Mouse (Mus musculus) testis, postnatal 14 days (tissue): ENCODE measurements around the gene Cdc6.
"Not testable (repeated sequence)": the region's sequence is repeated elsewhere in the genome, so short reads cannot be mapped to it uniquely, and the experiment has no call there.

ENCODE experiments used
- DNase-seq: peaks from one replicate; pipeline ENCODE4 v3.0.0; 2021; ENCODE audit warnings: low spot score

Gene Cdc6

GRCm38 (mm10) chr11:98931513-98932292 is 24.1 kb downstream of the Cdc6 start:
- DNase-seq: no peak

DNA sequence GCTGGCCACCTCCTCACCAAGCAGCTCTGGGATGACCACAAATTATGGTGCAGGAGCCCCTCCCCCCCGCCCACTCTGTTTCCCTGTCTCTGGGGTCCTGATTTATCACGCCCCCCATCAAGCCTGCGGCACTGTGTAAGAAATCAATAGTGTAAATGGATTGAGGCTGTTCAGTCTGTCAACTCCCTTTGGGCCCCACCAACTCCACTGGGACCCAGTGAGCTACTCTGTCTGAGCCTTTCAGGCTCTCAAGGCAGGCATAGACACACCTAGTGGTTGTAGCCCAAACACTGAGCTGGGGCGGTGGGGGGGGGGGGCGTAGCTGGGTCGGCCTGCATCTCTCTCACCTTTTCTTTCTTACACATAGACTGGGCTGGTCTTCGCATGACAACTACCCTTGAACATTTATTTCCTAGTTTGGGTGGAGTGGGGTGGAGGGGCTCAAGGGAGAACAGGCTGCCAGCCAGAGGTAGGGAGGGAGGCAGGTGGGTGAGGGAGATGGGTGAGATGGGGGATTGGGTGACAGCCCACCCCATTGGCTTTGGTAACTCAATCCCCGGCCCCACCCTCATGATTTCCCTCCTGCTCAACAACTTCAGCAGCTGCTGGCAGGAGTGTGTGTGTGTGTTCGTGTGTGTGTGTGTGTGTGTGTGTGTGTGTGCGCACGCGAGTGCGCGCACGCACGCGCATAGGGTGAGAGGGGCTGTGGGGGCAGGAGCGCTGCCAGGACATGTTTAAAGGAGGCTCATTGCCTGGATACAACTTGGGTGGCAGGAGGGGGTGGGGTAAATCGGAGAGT is 24.9 kb downstream of the Cdc6 start:
- DNase-seq: no peak

DNA sequence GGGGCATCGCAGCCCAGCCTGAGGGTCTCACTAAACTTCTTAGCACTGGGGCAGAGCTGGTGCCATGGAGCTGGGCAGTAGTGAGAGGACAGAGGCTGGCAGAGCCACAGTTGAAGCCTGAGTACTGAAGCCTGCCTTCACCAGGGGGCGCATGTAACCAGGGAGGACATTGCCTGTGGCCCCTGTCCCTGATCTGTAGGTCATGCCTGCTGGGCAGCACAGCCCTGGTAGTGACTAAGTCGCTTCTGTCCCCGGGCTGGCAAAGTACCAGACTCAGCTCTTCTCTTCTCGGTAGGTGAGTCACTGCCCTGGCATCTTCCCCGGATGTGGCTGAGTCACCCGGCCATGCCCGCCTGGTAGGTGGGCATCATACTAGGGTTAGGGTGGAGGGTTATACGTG is 25.6 kb downstream of the Cdc6 start:
- DNase-seq: no peak

GRCm38 (mm10) chr11:98933847-98934246 is 26.2 kb downstream of the Cdc6 start:
- not testable (repeated sequence) for DNase-seq

DNA sequence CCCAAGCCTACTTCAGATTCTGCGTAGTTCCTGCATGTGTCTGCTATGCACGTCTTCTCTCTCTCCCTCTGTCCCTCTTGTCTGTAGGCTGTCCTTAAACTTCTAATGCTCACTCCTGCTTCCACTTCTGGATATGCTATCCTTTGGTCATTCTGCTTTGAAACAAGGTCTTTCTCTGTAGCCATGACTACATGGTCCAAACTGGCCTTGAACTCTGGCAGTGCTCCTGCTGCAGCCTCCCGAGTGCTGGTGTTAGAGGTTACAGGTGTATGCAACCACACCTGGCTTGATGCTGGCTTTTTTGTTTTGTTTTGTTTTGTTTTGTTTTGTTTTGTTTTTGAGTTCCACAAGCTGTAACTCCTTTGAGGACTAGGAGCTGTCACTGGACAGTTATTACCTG is 26.8 kb downstream of the Cdc6 start:
- DNase-seq: no peak

DNA sequence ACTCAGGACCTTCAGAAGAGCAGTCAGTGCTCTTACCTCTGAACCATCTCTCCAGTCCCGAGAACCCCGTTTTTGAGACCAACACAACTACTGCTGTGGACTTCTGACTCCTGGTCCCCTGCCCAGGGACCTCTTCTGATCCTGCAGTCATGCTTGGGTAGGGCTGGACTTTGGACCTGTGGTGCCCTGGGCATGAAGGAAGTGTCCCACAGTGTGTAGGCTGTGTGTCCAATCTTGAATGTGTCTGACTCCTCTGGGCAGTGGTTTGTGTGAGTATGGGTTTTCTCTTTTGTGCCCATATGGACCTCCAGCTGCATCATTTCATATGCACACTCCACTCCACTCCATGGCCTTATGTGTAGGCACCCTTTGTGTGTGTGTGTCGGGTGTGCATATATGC is 27.5 kb downstream of the Cdc6 start:
- DNase-seq: no peak

- peak; percentile 43 for DNase-seq
Measured at GRCm38 (mm10) chr11:98936170-98936569, 28.6 kb downstream of the Cdc6 start.

- DNase-seq: peak; percentile 34
Measured at GRCm38 (mm10) chr11:98936606-98937409, 29.2 kb downstream of the Cdc6 start.

GRCm38 (mm10) chr11:98937410-98937913 is 29.9 kb downstream of the Cdc6 start:
- peak; percentile 90 for DNase-seq

GRCm38 (mm10) chr11:98937914-98938694 is 30.5 kb downstream of the Cdc6 start:
- DNase-seq: no peak

DNA sequence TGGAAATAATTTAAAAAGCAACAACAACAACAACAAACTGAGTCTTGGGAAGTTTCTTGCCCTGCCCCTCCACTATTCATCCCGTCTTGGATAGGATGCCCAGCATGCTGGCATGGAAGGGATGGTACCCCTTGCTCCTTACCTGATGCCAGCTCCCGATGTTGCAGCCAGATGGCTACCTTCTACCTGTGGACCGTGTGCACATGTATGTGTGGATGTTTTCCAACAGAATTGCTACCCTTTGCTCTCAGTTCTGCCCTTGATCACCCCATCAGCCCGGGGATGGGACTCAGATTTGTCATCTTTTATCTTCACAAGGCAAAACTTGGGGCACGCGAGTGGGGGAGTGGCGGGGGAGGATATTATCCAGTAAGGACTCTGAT is 31.1 kb downstream of the Cdc6 start:
- DNase-seq: no peak

- DNase-seq: no peak
Measured at GRCm38 (mm10) chr11:98939084-98939952, 31.7 kb downstream of the Cdc6 start.

GRCm38 (mm10) chr11:98939953-98940641 is 32.5 kb downstream of the Cdc6 start:
- peak; percentile 25 for DNase-seq

GRCm38 (mm10) chr11:98940776-98941175 is 33.2 kb downstream of the Cdc6 start:
- no peak for DNase-seq

- DNase-seq: peak; percentile 56
Measured at GRCm38 (mm10) chr11:98941341-98941825, 33.8 kb downstream of the Cdc6 start.

DNA sequence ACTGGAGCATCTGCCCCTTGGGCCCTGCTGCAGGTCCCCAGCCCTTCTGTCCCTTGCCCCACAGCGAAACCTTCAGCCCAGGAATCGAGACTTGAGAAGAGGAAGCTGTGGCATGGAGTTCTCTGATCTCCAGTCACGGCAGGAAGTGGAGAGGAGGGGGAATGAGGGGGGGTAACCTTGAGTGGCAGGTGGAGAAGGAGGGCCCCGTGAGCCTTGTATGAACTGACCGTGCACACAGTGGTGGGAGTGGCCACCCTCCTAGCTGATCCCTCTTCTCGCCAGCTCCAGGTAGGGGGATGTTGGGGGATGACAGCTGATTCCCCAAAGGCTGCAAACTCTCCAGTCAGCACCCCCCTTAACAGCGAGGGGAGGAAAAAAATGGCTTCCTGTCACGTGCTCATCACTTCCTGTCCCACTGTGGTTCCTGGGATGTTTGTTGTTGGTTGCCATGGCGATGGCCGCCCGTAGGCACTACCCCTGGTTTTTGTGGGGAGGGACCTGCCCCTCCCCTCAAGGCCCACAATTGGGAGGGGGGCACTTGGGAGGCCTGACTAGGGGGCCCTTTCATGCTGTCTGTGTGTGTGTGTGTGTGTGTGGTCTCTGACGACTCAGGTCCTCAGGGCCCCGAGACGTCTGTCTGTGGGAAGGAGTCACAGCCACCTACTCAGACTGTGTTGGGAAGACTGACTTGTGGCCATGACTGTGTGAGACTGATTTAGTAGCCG is 34.4 kb downstream of the Cdc6 start:
- DNase-seq: peak; percentile 80

DNA sequence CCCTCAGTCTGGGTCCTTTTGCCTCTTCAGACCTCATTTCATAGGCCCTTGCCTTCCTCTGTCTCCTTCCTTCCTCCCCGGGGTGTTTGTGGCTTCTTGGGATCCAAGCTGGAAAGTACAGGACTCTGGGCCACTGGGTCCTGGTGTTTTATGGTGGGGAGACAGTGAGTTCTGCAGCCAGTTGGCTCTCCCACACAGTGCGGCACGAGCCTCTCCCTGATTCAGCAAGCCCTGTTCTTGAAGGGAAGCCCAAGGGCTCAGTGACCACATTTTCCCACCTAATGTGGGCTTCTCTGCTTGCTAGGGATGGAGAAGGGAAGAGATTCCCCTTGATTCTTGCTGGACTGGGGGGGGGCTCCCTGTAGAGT is 34.9 kb downstream of the Cdc6 start:
- peak; percentile 39 for DNase-seq

DNA sequence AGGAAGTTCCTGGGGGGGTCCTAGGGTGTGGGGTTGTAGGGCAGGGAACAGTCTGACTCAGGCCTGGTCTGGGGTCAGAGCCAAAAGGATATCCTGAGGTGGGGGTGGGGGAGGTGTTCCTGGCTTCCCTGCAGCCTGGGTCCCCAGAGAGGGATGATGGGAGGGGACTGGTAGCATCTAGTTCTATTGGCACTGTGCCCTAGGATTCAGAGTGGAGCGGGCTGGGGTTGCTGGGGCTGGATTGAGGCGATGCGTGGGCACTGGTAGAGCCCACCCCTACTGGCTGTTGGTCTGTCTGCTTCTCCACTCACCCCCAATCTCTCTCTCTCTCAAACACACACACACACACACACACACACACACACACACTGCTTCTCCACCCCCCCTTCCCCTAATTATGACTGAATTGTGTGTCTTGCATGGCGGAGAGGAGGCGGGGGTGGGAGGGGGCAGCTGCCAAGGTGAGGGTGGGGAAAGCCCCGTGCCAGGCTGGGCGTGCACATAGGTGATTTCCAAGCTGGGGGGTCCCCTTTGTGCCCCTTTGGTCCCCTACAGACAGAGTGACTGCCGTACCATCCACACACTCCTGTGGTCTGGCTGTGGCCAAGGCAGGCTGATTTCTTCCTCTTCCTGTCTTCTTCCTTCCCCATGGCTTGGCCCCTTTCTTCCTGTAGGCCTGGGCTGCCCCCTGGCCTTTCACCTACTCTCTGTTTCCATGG is 35.5 kb downstream of the Cdc6 start:
- DNase-seq: peak; percentile 42
